Mouse (Mus musculus) kidney, adult 2 months (tissue): ENCODE data around the gene St3gal6. TPM values are rescaled to one million over a fixed set of nuclear protein-coding genes. Genes with fewer than 3 reads are reported as not detected.

Source experiments
- DNase-seq: peaks from one replicate; pipeline ENCODE4 v3.0.0; 2021
- H3K27ac ChIP-seq: fragments of 200-500 bp; 2 replicates; pipeline ENCODE4 v1.5.1; 2012; ENCODE audit warnings: low read depth, low read length, control low read depth, inconsistent platforms; ENCODE audit not compliant: insufficient read depth
- H3K27me3 ChIP-seq: fragments of 200-500 bp; replicated peaks from 2 replicates; pipeline ENCODE4 v1.6.1; 2012; ENCODE audit warnings: mild to moderate bottlenecking, moderate library complexity, low read length, inconsistent platforms; ENCODE audit not compliant: control insufficient read depth, insufficient read depth
- H3K36me3 ChIP-seq: fragments of 200-500 bp; 2 replicates; pipeline ENCODE4 v1.6.1; 2012; ENCODE audit warnings: mild to moderate bottlenecking, moderate library complexity, low read length, inconsistent platforms; ENCODE audit not compliant: control insufficient read depth, insufficient read depth
- H3K4me1 ChIP-seq: fragments of 200-500 bp; 2 replicates; pipeline ENCODE4 v1.6.1; 2011; ENCODE audit warnings: low read length; ENCODE audit not compliant: control insufficient read depth, insufficient read depth
- H3K4me3 ChIP-seq: fragments of 200-500 bp; 2 replicates; pipeline ENCODE4 v1.5.1; 2011; ENCODE audit warnings: mild to moderate bottlenecking, low read depth, low read length, control low read depth; ENCODE audit not compliant: insufficient read depth
- CTCF ChIP-seq: fragments of 200-500 bp; conservative IDR thresholded peaks from 2 replicates; pipeline ENCODE4 v1.5.1; 2011; ENCODE audit warnings: low read depth, mild to moderate bottlenecking, control low read depth, low read length, moderate library complexity, mixed read lengths; ENCODE audit not compliant: insufficient read depth, insufficient read length
- POLR2A ChIP-seq: fragments of 200-500 bp; IDR thresholded peaks from one replicate; pipeline ENCODE4 v1.6.1; 2011; ENCODE audit warnings: low read depth, low read length, control low read depth
- WGBS: fragments of 180-500 bp; shearing (Covaris S2); methylation state at CpG from one replicate; pipeline ENCODE4 v1.1.7; 2018; 5-methylcytosine and 5-hydroxymethylcytosine counted together
- polyA plus RNA-seq: library from polyadenylated mRNA; depleted of rRNA; stranded (reverse); fragments of >200 nt; gene quantifications from 2 replicates; pipeline ENCODE4 v1.2.3, GENCODE M21; 2012; rRNA removed

The St3gal6 gene
- polyA plus RNA-seq, 1 experiment = 32.5 TPM

DNA sequence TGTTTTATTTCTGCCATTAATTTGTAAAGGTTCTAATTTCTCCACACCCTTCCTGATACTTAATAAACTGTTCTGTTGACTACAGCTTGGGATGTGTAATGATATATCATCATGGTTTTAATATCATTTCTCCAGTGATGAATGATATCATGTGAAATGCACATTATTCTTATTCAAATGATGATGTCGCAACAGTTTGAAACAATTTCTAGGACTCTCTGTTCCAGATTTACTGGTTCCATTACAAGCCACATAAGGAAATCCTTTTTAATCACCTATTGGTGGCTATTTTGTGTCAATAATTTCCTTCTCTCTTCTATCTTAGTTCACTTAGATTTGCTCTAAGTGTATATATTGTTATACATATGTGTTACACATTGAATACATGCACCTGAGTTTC, 91.7 kb downstream of the St3gal6 start:
- TF ChIP-seq POLR2A (no peak), CTCF (no peak)
- H3K27ac ChIP-seq = no peak overlapping the region
- DNase-seq = no peak
- no peaks in the 10 kb centered on the region for H3K36me3 ChIP-seq
- WGBS = 97% methylated on average over 1 of the region's 1 CpGs
- H3K27me3 ChIP-seq = no peaks in the 10 kb centered on the region
- no peak overlapping the region for H3K4me3 ChIP-seq
- H3K4me1 ChIP-seq = 0 out of 2 replicates have a peak, but pooled peaks cover 2% of the 10 kb centered on the region

DNA sequence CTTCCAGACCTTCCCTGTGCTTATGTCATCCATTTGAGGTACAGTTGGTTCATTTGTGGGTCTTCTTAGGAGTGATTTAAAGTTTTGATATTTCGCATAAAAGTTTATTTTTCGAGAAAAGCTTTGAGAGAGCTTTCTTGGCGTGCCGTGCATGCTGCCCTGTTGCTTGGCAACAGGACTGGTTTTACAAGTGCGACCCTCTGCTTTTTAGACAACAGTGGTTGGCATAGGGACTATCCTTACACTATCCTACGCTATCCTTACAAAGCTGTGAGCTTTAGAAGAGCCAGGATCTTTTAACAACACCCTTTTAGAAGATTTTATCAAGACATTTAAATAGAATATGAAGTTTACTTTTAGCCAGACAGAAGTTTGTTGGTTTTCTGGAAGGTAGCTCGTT, 93.8 kb downstream of the St3gal6 start:
- no peak for DNase-seq
- TF ChIP-seq CTCF (no peak), POLR2A (no peak)
- H3K36me3 ChIP-seq = no peaks in the 10 kb centered on the region
- H3K27ac ChIP-seq = no peak overlapping the region
- 0 out of 2 replicates have a peak, but pooled peaks cover 3% of the 10 kb centered on the region for H3K4me1 ChIP-seq
- 83% methylated on average over 7 of the region's 7 CpGs for whole genome bisulfite sequencing
- H3K27me3 ChIP-seq = no peaks in the 10 kb centered on the region
- no peak overlapping the region for H3K4me3 ChIP-seq

DNA sequence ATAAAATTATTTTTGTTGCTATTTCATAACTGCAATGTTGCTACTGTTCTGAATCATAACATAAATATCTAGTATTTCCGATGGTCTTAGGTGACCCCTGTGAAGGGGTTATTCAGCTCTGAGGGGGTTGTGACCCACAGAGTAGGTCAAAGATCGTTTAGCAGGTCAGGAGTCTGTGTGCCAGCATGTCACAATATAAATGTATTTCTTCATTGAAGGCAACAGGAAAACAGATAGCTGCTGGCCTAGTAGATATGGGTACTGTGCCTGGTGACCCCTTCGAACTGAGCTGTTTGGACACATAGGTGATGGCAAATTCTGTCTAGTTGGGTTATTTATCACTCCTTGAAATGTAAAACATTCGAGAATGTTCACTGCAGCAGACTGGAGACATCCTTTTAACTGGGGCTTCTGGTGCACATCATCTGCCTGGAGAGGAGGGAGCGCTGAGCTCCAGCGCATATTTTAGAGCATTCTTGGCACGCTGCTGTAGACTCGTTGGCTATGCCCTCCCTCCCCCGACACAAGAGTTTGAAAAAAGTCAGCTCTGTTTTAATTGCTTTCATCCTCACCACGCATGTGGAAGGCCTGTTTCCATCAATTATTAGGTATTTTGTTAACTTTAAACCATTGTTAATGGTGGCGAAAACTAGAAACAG, 102.2 kb downstream of the St3gal6 start:
- Histone ChIP-seq H3K27me3 (no peaks in the 10 kb centered on the region), H3K27ac (peak overlapping the region; percentile 35; the same call in 1 of the 2 replicates), H3K4me1 (peaks cover 2% of the 10 kb centered on the region), H3K4me3 (no peak overlapping the region), H3K36me3 (no peaks in the 10 kb centered on the region)
- no peak for TF ChIP-seq POLR2A
- DNase-seq = peak; percentile 67
- 29% methylated on average over 11 of the region's 11 CpGs for WGBS

Other genes starting within 250 kb of the St3gal6 start
- 7.0 and 7.1 TPM in 2 replicates for gene Dcbld2, start 115.8 kb downstream of the St3gal6 start, polyA plus RNA-seq
- gene Gm813, start 92.7 kb upstream of the St3gal6 start, polyA plus RNA-seq = not detected in 2 replicates
- not detected in 2 replicates for gene E330017A01Rik, start 114.5 kb upstream of the St3gal6 start, polyA plus RNA-seq
- gene Cpox, start 146.0 kb upstream of the St3gal6 start, polyA plus RNA-seq = 27.7 and 29.8 TPM in 2 replicates
- gene Gpr15, start 194.8 kb upstream of the St3gal6 start, polyA plus RNA-seq = 0.08 and 0.09 TPM in 2 replicates
- gene Cldnd1, start 203.7 kb upstream of the St3gal6 start, polyA plus RNA-seq = 45.0 and 47.0 TPM in 2 replicates
- gene Olfr172, start 238.9 kb upstream of the St3gal6 start, polyA plus RNA-seq = not detected in 2 replicates